Mouse (Mus musculus): Measurements from ENCODE around the gene Eif4e. TPM values are rescaled to one million over a fixed set of nuclear protein-coding genes. Genes with fewer than 3 reads are reported as not detected.
A peak's percentile ranks its signal among the peaks of the same experiment; 100 is the strongest.

Eif4e gene
- polyA plus RNA-seq, 1 experiment from 2014 or later: 382 TPM

DNA sequence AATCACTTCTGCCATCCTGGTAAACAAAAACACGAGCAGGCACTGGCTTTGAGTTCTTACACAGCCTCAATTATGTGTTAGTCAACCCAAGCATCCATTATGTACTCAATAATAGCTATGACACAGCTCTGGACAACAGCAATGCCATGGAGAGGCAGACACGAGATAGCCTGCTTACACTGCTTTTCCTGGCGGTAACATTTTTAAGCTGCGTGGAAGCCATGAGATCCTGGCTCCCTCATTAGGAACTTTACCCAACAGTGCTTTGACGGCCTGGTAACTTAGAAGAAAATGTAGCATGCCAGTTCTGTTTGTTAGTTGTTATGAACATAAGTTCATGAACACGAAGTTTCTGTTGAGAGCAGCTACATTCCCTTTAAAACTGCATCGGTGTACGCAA lies 485 bp upstream of the Eif4e start:
- peak overlapping the region; percentile 7; the same call in 1 of the 2 replicates for H3K27ac ChIP-seq
- no peak for ATAC-seq (ENCODE audit: insufficient number of reproducible peaks, insufficient read depth, low FRiP score, low TSS enrichment, low read depth)

DNA sequence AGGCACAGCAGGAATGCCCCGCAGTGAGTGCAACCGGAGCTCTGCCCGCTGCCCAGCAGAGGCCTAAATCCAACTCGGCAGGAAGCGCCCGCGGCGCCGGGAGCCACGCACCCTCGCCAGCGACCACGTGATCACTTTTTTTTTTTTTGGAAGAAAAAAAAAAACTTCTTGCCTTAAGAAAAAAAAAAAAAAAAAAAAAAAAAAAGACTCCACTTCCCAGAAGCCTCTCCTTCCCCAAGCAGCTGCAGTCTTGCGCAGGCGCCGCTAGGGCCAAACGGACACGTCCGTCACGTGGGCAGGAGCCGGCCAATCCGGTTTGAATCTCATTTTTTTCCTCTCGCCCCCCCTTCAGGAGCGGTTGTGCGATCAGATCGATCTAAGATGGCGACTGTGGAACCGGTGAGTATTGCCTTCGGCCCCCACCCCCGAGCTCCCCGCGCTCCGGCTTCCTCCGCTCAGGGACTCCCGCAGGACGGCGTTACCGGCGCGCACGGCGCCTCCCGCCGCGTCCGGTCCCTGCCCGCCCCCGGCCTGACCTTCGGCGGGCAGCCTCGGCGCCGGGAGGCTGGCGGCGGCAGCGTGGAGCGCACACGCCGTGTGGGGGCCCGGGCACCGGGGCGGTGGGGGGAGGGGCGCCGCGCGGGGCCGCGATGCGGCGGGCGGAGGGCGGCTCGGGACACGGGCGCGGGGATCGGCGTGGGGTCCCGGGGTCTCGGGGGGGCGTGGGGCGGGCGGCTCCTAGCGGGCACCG lies 1.1 kb downstream of the Eif4e start:
- Histone ChIP-seq H3K4me1 (peaks cover 28% of the 10 kb centered on the region), H3K9me3 (no peaks in the 10 kb centered on the region), H3K9ac (peak overlapping the region; percentile 96), H3K27ac (peak overlapping the region; percentile 91), H3K4me3 (peak overlapping the region; percentile 99), H3K4me2 (peak overlapping the region; percentile 81), H3K36me3 (no peaks in the 10 kb centered on the region), H3K27me3 (no peaks in the 10 kb centered on the region)
- ATAC-seq (ENCODE audit: insufficient number of reproducible peaks, insufficient read depth, low FRiP score, low TSS enrichment, low read depth): peak; percentile 91
- WGBS: under 1% methylated on average over 70 of the region's 85 CpGs

More for the DNA sequence above, 485 bp upstream of the Eif4e start:
- no peaks in the 10 kb centered on the region for H3K36me3 ChIP-seq
- no peaks in the 10 kb centered on the region for H3K9me3 ChIP-seq
- no peaks in the 10 kb centered on the region for H3K27me3 ChIP-seq
- no peak overlapping the region for H3K4me3 ChIP-seq
- peaks cover 16% of the 10 kb centered on the region for H3K4me1 ChIP-seq
- peak overlapping the region; percentile 81 for H3K4me2 ChIP-seq
- WGBS: 54% methylated on average over 8 of the region's 8 CpGs
- H3K9ac ChIP-seq: no peak overlapping the region

DNA sequence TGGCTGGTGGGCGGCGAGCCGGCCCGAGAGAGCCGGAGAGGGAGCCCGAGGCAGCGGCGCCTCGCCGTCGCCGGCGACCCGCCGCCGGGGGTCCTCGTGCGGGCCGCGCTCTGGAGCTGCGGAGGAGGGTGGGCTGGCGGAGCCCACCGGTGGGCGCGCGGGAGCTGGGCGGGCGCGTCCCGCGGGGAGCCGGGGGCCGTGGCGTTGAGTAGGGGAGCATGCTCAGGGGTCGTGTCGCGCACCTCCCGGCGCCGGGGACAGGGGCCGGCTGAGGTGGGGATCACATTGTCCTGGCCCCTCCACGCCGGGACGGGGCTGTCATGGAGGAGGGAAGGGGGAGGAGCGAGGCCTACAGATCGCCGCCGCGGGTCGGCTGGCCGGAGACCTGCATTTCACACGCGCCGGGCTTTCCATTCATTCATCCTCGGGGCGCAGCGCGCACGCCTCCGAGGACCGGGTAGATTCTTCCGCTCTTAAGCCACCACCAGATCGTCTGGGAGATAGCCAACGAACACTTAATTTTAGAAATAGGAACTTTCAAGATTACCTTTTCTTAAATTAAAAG lies 1.8 kb downstream of the Eif4e start:
- peak overlapping the region; percentile 96 for H3K9ac ChIP-seq
- H3K4me2 ChIP-seq: peak overlapping the region; percentile 71
- H3K27me3 ChIP-seq: no peaks in the 10 kb centered on the region
- peak overlapping the region; percentile 99 for H3K4me3 ChIP-seq
- H3K36me3 ChIP-seq: no peaks in the 10 kb centered on the region
- H3K4me1 ChIP-seq: peaks cover 31% of the 10 kb centered on the region
- H3K27ac ChIP-seq: peak overlapping the region; percentile 89
- peak; percentile 53 for ATAC-seq (ENCODE audit: insufficient number of reproducible peaks, insufficient read depth, low FRiP score, low TSS enrichment, low read depth)
- H3K9me3 ChIP-seq: no peaks in the 10 kb centered on the region
- WGBS: under 1% methylated on average over 59 of the region's 64 CpGs

DNA sequence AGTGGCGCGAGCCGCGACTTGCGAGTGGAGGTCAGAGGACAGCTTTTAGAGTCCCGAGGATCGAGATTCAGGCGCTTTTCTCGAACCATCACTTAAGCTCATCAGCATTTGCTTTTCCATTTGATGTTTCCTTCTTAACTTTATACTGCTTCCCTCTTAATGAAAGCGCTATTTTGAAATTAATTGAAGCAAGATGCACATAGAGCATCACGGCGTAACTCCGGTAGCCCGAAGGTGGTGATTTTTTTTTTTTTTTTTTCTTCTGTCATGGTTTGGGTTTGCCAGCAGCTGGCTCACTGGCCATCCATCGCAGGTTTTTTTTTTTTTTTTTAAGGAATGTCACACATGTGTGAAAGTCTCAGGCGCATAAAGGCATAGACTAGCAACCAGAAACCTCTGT lies 2.3 kb downstream of the Eif4e start:
- Histone ChIP-seq H3K9ac (peak overlapping the region; percentile 96), H3K4me1 (peaks cover 33% of the 10 kb centered on the region), H3K4me3 (peak overlapping the region; percentile 99), H3K27me3 (no peaks in the 10 kb centered on the region), H3K4me2 (peak overlapping the region; percentile 71), H3K36me3 (no peaks in the 10 kb centered on the region), H3K9me3 (no peaks in the 10 kb centered on the region), H3K27ac (no peak overlapping the region)
- ATAC-seq (ENCODE audit: insufficient number of reproducible peaks, insufficient read depth, low FRiP score, low TSS enrichment, low read depth): no peak
- 1% methylated on average over 16 of the region's 16 CpGs for WGBS

DNA sequence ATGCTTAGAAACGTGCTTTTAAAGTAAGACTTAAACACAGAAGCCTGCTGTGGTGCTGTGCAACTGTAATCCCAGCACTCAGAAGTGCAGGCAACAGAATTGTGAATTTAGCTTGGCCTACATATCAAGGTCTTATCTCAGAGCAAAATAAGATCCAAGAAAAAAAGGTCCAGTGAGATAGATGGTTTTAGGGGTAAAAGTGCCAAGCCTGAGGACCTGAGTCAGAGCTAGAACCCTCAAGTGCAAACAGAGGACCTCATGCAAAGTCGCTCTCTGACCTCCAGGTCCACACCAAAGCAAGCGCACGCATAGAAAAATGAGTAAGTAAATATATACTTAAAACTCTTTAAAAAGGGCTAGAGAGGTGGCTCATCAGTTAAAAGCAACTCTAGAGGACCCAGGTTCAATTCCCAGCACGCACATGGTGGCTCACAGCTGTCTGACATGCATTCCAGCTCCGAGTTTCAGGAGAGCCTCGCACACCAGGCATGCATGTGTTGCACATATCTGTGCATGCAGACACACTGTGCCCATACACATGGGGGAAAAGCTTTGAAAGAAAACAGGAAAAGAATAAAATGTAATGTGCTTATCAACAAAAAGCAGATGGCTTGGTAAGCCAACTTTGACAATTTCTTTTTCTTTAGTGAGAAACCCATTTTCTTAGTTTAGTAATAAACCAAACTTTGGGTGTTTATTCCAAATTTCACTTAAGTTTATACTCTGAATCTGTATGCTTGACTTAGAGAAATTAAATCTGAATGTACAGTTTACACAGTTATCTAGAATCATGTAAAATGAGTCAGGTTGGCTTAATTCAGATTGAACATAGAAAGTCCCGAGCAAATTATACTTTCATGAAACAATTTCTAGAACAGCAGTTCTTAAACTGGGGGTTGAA lies 4.8 kb downstream of the Eif4e start:
- Histone ChIP-seq H3K36me3 (no peaks in the 10 kb centered on the region), H3K9ac (no peak overlapping the region), H3K9me3 (no peaks in the 10 kb centered on the region), H3K4me3 (no peak overlapping the region), H3K27me3 (no peaks in the 10 kb centered on the region), H3K4me2 (no peak overlapping the region; the same call in 1 of the 2 replicates), H3K4me1 (peaks cover 34% of the 10 kb centered on the region), H3K27ac (peak overlapping the region; percentile 48; the same call in 1 of the 2 replicates)
- 74% methylated on average over 8 of the region's 8 CpGs for WGBS
- no peak for ATAC-seq (ENCODE audit: insufficient number of reproducible peaks, insufficient read depth, low FRiP score, low TSS enrichment, low read depth)

DNA sequence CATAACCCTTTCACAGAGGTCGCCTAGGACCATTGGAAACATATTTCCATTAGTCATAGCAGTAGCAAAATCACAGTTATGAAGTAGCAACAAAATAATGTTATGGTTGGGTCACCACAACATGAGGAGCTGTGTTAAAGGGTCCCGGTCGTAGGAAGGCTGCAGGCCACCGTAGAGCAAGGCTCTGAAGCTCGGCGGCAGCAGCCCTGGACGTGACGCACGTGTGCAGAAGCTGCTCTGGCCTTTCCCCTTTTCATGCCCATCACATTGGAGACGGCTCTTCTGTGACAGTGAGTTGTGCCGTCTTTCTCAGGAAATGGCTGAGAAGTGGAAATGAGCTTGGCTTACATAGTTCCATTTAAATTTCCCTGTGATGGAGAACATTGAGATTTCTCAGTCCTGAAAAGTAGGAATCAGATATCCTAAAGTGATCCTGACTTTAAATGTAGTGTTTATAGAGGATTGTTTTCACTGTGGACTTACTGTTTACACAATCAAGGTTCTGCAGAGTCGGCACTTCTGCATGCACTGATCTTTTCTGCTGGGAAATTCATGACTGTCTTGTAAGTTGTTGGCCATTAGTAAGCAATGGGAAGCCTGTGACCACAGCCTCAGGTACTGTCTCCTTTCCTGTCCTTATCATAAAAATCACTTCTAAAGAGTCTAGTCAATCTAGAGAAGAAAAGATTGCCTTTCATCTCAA lies 5.7 kb downstream of the Eif4e start:
- Histone ChIP-seq H3K4me1 (peaks cover 34% of the 10 kb centered on the region), H3K4me2 (peak overlapping the region; percentile 7; the same call in 1 of the 2 replicates), H3K9me3 (no peaks in the 10 kb centered on the region), H3K4me3 (no peak overlapping the region), H3K27ac (peak overlapping the region; percentile 48), H3K9ac (no peak overlapping the region), H3K36me3 (0 out of 2 replicates have a peak, but pooled peaks cover 3% of the 10 kb centered on the region), H3K27me3 (no peaks in the 10 kb centered on the region)
- WGBS: 54% methylated on average over 12 of the region's 12 CpGs
- ATAC-seq (ENCODE audit: insufficient number of reproducible peaks, insufficient read depth, low FRiP score, low TSS enrichment, low read depth): no peak

DNA sequence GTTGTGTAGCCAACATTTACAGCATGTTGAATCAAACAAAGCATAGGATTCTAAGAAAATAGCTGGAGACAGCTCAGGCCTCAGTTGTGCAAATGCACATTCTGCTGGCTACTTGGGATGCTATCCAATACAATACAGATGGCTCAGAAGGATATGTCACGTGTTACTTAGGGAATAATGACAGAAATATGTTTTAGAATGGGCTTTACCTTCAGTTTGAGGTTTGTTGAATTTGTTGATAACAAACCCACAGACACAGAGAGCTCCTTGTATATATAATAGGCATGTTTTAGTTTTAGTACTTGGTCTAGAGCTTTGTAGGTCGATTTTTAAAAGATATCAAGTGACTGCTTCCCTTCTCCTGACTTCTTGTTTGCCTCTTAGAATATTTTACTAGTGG lies 6.8 kb downstream of the Eif4e start:
- ATAC-seq (ENCODE audit: insufficient number of reproducible peaks, insufficient read depth, low FRiP score, low TSS enrichment, low read depth): no peak
- Histone ChIP-seq H3K9ac (no peak overlapping the region), H3K4me3 (no peak overlapping the region), H3K27me3 (no peaks in the 10 kb centered on the region), H3K9me3 (no peaks in the 10 kb centered on the region), H3K4me2 (no peak overlapping the region), H3K36me3 (0 out of 2 replicates have a peak, but pooled peaks cover 3% of the 10 kb centered on the region), H3K27ac (no peak overlapping the region; the same call in 1 of the 2 replicates), H3K4me1 (peaks cover 34% of the 10 kb centered on the region)
- 48% methylated on average over 2 of the region's 2 CpGs for WGBS

DNA sequence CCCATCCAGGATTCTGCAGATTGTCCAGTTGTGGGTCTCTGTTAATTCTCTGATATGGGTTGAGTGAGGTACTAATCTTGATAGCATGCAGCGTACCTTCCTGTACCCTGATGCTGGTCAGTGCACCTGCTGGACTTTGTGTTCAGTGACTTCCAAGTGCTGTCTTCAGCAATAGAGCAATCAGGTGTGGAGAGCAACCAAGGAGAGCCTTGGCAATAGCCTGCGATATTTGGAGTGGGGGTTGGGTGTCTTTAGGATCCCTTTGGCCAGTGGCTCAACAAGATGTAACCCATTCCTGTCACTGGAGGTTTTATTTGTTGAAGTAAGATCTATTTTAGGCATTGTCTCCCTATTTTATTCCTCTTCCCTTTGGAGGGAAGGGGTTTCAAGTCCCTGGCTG lies 10.1 kb downstream of the Eif4e start:
- ATAC-seq (ENCODE audit: insufficient number of reproducible peaks, insufficient read depth, low FRiP score, low TSS enrichment, low read depth): no peak

DNA sequence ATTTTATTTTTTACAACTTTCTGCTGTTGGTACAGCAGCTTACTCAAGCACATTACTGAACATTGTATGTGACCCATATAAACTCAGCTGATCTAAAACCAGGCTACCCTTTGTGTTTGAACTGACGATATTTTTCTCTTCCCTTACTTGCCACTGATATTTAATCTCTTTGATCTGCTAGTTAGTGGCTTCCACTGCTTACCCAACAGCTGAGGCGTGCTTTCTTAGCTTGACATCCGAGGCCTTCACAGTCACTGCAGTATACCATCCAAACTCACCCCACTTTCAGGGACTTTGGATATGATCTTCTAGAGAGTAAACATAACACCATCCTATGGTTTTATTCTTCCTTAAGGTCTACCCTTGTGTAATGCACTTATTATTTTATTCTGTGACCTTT lies 16.6 kb downstream of the Eif4e start:
- Histone ChIP-seq H3K4me1 (peaks cover 24% of the 10 kb centered on the region), H3K27ac (no peak overlapping the region)
- 28% methylated on average over 3 of the region's 3 CpGs for WGBS

More for the DNA sequence above, 10.1 kb downstream of the Eif4e start:
- no peak overlapping the region for H3K4me2 ChIP-seq
- H3K9ac ChIP-seq: no peak overlapping the region
- no peak overlapping the region for H3K4me3 ChIP-seq
- no peaks in the 10 kb centered on the region for H3K9me3 ChIP-seq
- H3K36me3 ChIP-seq: 0 out of 2 replicates have a peak, but pooled peaks cover 3% of the 10 kb centered on the region
- no peaks in the 10 kb centered on the region for H3K27me3 ChIP-seq
- H3K27ac ChIP-seq: no peak overlapping the region
- H3K4me1 ChIP-seq: peaks cover 17% of the 10 kb centered on the region
- 99% methylated on average over 2 of the region's 2 CpGs for WGBS

DNA sequence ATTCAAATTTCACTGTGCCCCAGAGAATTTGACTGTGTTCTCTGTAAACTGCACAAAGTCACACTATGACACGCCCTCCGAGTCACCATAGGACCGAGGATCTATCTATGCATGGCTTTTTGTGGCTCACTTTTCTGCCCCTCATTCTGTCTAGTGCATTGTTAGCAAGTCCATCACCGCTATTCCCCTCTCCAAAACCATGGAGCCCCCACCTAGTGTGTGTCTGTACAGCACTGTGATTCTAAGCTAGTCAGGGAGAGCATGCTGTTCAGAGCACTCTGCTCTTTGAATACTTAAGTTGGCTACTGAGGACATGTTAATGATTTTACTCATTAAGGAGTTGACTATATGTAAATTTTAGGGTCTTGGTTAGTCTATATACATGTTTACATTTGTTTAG lies 18.1 kb downstream of the Eif4e start:
- H3K4me2 ChIP-seq: no peak overlapping the region
- ATAC-seq (ENCODE audit: insufficient number of reproducible peaks, insufficient read depth, low FRiP score, low TSS enrichment, low read depth): no peak

More for the DNA sequence above, 16.6 kb downstream of the Eif4e start:
- Histone ChIP-seq H3K27me3 (no peaks in the 10 kb centered on the region), H3K36me3 (no peaks in the 10 kb centered on the region), H3K4me3 (no peak overlapping the region), H3K4me2 (no peak overlapping the region), H3K9me3 (no peaks in the 10 kb centered on the region), H3K9ac (no peak overlapping the region)
- no peak for ATAC-seq (ENCODE audit: insufficient number of reproducible peaks, insufficient read depth, low FRiP score, low TSS enrichment, low read depth)

DNA sequence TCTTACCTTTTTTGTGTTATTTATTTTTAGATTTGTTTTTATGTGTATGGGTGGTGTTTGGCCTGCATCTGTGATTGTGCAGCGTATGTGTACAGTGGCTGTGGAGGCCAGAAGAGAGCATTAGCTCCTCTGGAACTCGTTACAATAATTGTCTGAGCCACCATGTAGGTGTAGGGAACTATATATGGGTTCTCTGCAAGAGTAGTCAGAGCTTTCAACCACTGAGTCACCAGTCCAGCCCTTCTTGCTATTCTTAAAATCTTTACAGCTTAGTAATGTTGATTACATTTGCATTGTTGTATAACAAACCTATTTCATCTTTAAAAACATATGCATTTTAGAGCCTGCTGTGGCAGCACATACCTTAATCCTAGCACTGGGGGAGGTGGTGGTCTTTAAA lies 20.7 kb downstream of the Eif4e start:
- WGBS: 75% methylated on average over 2 of the region's 2 CpGs
- Histone ChIP-seq H3K27me3 (no peaks in the 10 kb centered on the region), H3K4me1 (peaks cover 15% of the 10 kb centered on the region), H3K4me3 (no peak overlapping the region), H3K27ac (no peak overlapping the region), H3K4me2 (no peak overlapping the region), H3K9me3 (no peaks in the 10 kb centered on the region), H3K9ac (no peak overlapping the region), H3K36me3 (peaks cover 24% of the 10 kb centered on the region)
- ATAC-seq (ENCODE audit: insufficient number of reproducible peaks, insufficient read depth, low FRiP score, low TSS enrichment, low read depth): no peak

More for the DNA sequence above, 18.1 kb downstream of the Eif4e start:
- H3K9me3 ChIP-seq: no peaks in the 10 kb centered on the region
- H3K4me1 ChIP-seq: peaks cover 24% of the 10 kb centered on the region
- H3K36me3 ChIP-seq: peaks cover 2% of the 10 kb centered on the region
- H3K27me3 ChIP-seq: no peaks in the 10 kb centered on the region
- 86% methylated on average over 4 of the region's 4 CpGs for WGBS
- no peak overlapping the region for H3K9ac ChIP-seq
- H3K4me3 ChIP-seq: no peak overlapping the region
- no peak overlapping the region for H3K27ac ChIP-seq

Data from embryonic facial prominence, embryonic 13.5 days (tissue).